Mouse (Mus musculus) intestine, embryonic 14.5 days (tissue): ENCODE results near the gene Rps6ka5. TPM values are rescaled to one million over a fixed set of nuclear protein-coding genes. Genes with fewer than 3 reads are reported as not detected.

Source experiments
- ATAC-seq: fragments of 200-750 bp; cut with Nextera tagmentation; replicated peaks from 2 replicates; pipeline ENCODE4 v1.8.0; 2017; ENCODE audit warnings: low read depth, moderate number of reproducible peaks, moderate TSS enrichment, moderate library complexity; ENCODE audit not compliant: low FRiP score, low TSS enrichment
- DNase-seq: peaks from one replicate; pipeline ENCODE4 v3.0.0-alpha.2; 2018; ENCODE audit warnings: low spot score
- H3K27ac ChIP-seq: fragments of 300-500 bp; sonication (generic); 2 replicates; pipeline ENCODE4 v1.5.1; 2014; ENCODE audit warnings: low read depth, mild to moderate bottlenecking, control low read depth
- H3K27me3 ChIP-seq: fragments of 300-500 bp; sonication (generic); replicated peaks from 2 replicates; pipeline ENCODE4 v1.6.1; 2014; ENCODE audit warnings: low read length, control low read depth; ENCODE audit not compliant: control insufficient read depth, insufficient read depth
- H3K36me3 ChIP-seq: fragments of 300-500 bp; sonication (generic); 2 replicates; pipeline ENCODE4 v1.6.1; 2014; ENCODE audit warnings: low read length, control low read depth; ENCODE audit not compliant: control insufficient read depth, insufficient read depth
- H3K4me1 ChIP-seq: fragments of 300-500 bp; sonication (generic); replicated peaks from 2 replicates; pipeline ENCODE4 v1.6.1; 2014; ENCODE audit warnings: low read length, control low read depth, mixed read lengths; ENCODE audit not compliant: control insufficient read depth, insufficient read depth
- H3K4me2 ChIP-seq: fragments of 300-500 bp; sonication (generic); 2 replicates; pipeline ENCODE4 v1.6.1; 2014; ENCODE audit warnings: low read length
- H3K4me3 ChIP-seq: fragments of 300-500 bp; sonication (generic); 2 replicates; pipeline ENCODE4 v1.5.1; 2014; ENCODE audit warnings: low read depth, low read length, control low read depth, mixed read lengths
- H3K9ac ChIP-seq: fragments of 300-500 bp; sonication (generic); 2 replicates; pipeline ENCODE4 v1.6.1; 2014; ENCODE audit warnings: mild to moderate bottlenecking, low read length
- H3K9me3 ChIP-seq: fragments of 300-500 bp; sonication (generic); 2 replicates; pipeline ENCODE4 v1.6.1; 2016; ENCODE audit warnings: low read length, control low read depth; ENCODE audit not compliant: control insufficient read depth
- WGBS: fragments of 180-500 bp; shearing (Covaris S2); extraction: QIAGEN DNeasy Blood & Tissue Kit; methylation state at CpG from one replicate; pipeline ENCODE4 v1.1.7; 2014; 5-methylcytosine and 5-hydroxymethylcytosine counted together
- polyA plus RNA-seq: library from polyadenylated mRNA; unstranded; fragments of >200 nt; fragmentation: Nextera tagmentation; extraction: Ambion mirVana; gene quantifications from 2 replicates; pipeline ENCODE4 v1.2.1, GENCODE M21; 2014

The Rps6ka5 gene
- polyA plus RNA-seq, 1 experiment from 2014 or later = 3.2 TPM

GRCm38 (mm10) chr12:100520794-100521186 is 206.0 kb downstream of the Rps6ka5 start, which contains the start of gene Ttc7b:
Gene Ttc7b (minus strand): TSS chr12:100520826.
- peak; percentile 74 for DNase-seq

GRCm38 (mm10) chr12:100520077-100520793 is 206.5 kb downstream of the Rps6ka5 start:
- Histone ChIP-seq H3K9ac (peak overlapping the region; percentile 93), H3K9me3 (no peaks in the 10 kb centered on the region), H3K4me3 (peak overlapping the region; percentile 86), H3K27ac (peak overlapping the region; percentile 71), H3K27me3 (no peaks in the 10 kb centered on the region), H3K4me2 (peak overlapping the region; percentile 71), H3K36me3 (no peaks in the 10 kb centered on the region), H3K4me1 (peaks cover 12% of the 10 kb centered on the region; the same call in 1 of the 2 replicates)
- WGBS = under 1% methylated on average over 73 of the region's 76 CpGs
- ATAC-seq = peak; percentile 70
- DNase-seq = peak; percentile 81

More at GRCm38 (mm10) chr12:100520794-100521186, 206.0 kb downstream of the Rps6ka5 start, which contains the start of gene Ttc7b:
- Histone ChIP-seq H3K9ac (peak within 1 kb of the TSS; percentile 93), H3K9me3 (no peaks in the 10 kb centered on the region), H3K27me3 (no peaks in the 10 kb centered on the region), H3K36me3 (no peaks in the 10 kb centered on the region), H3K27ac (peak within 1 kb of the TSS; percentile 71), H3K4me1 (peaks cover 12% of the 10 kb centered on the region; the same call in 1 of the 2 replicates), H3K4me3 (peak within 1 kb of the TSS; percentile 86), H3K4me2 (peak within 1 kb of the TSS; percentile 71)
- 1% methylated on average over 33 of the region's 42 CpGs for WGBS
- ATAC-seq = peak; percentile 81

- H3K4me2 ChIP-seq = peak overlapping the region; percentile 71
- ATAC-seq (peak; percentile 17; the same call in 1 of the 2 replicates), DNase-seq (peak; percentile 58)
- WGBS = 52% methylated on average over 7 of the region's 7 CpGs
- no peaks in the 10 kb centered on the region for H3K27me3 ChIP-seq
- H3K9ac ChIP-seq = peak overlapping the region; percentile 93
- peak overlapping the region; percentile 71; the same call in 1 of the 2 replicates for H3K27ac ChIP-seq
- H3K4me3 ChIP-seq = peak overlapping the region; percentile 86
- no peaks in the 10 kb centered on the region for H3K36me3 ChIP-seq
- no peaks in the 10 kb centered on the region for H3K9me3 ChIP-seq
- peaks cover 12% of the 10 kb centered on the region; the same call in 1 of the 2 replicates for H3K4me1 ChIP-seq
Observed at GRCm38 (mm10) chr12:100519684-100520076, 207.1 kb downstream of the Rps6ka5 start.

- no peaks in the 10 kb centered on the region for H3K36me3 ChIP-seq
- DNase-seq = no peak
- H3K9me3 ChIP-seq = no peaks in the 10 kb centered on the region
Observed at GRCm38 (mm10) chr12:100517371-100517770, 209.4 kb downstream of the Rps6ka5 start.

GRCm38 (mm10) chr12:100516161-100516838 is 210.5 kb downstream of the Rps6ka5 start:
- H3K9ac ChIP-seq = no peak overlapping the region
- DNase-seq = no peak
- H3K4me1 ChIP-seq = peaks cover 12% of the 10 kb centered on the region; the same call in 1 of the 2 replicates
- WGBS = 95% methylated on average over 1 of the region's 1 CpGs
- ATAC-seq = no peak
- no peak overlapping the region for H3K4me3 ChIP-seq
- no peaks in the 10 kb centered on the region for H3K36me3 ChIP-seq
- H3K27ac ChIP-seq = no peak overlapping the region
- no peaks in the 10 kb centered on the region for H3K9me3 ChIP-seq
- no peak overlapping the region for H3K4me2 ChIP-seq
- H3K27me3 ChIP-seq = no peaks in the 10 kb centered on the region

More at GRCm38 (mm10) chr12:100517371-100517770, 209.4 kb downstream of the Rps6ka5 start:
- Histone ChIP-seq H3K27me3 (no peaks in the 10 kb centered on the region), H3K27ac (no peak overlapping the region), H3K4me1 (peaks cover 12% of the 10 kb centered on the region; the same call in 1 of the 2 replicates), H3K4me2 (no peak overlapping the region), H3K9ac (no peak overlapping the region), H3K4me3 (no peak overlapping the region)
- 78% methylated on average over 9 of the region's 9 CpGs for WGBS
- ATAC-seq = no peak

GRCm38 (mm10) chr12:100515493-100515892 is 211.3 kb downstream of the Rps6ka5 start:
- Histone ChIP-seq H3K9ac (no peak overlapping the region), H3K9me3 (no peaks in the 10 kb centered on the region), H3K4me1 (peaks cover 12% of the 10 kb centered on the region; the same call in 1 of the 2 replicates), H3K27me3 (no peaks in the 10 kb centered on the region), H3K4me2 (no peak overlapping the region), H3K36me3 (no peaks in the 10 kb centered on the region; the same call in 1 of the 2 replicates), H3K27ac (no peak overlapping the region), H3K4me3 (no peak overlapping the region)
- WGBS = 92% methylated on average over 4 of the region's 4 CpGs
- ATAC-seq = no peak
- no peak for DNase-seq

- Histone ChIP-seq H3K36me3 (no peaks in the 10 kb centered on the region; the same call in 1 of the 2 replicates), H3K4me2 (no peak overlapping the region), H3K27ac (no peak overlapping the region), H3K9me3 (no peaks in the 10 kb centered on the region), H3K4me1 (peaks cover 8% of the 10 kb centered on the region; the same call in 1 of the 2 replicates), H3K27me3 (no peaks in the 10 kb centered on the region), H3K4me3 (no peak overlapping the region), H3K9ac (no peak overlapping the region)
- WGBS = 70% methylated on average over 1 of the region's 1 CpGs
- ATAC-seq (no peak), DNase-seq (no peak)
Observed at GRCm38 (mm10) chr12:100514611-100515010, 212.2 kb downstream of the Rps6ka5 start.

GRCm38 (mm10) chr12:100513131-100513530 is 213.7 kb downstream of the Rps6ka5 start:
- Histone ChIP-seq H3K9me3 (no peaks in the 10 kb centered on the region), H3K4me3 (no peak overlapping the region), H3K9ac (no peak overlapping the region), H3K27ac (no peak overlapping the region), H3K36me3 (no peaks in the 10 kb centered on the region; the same call in 1 of the 2 replicates), H3K27me3 (no peaks in the 10 kb centered on the region), H3K4me1 (peaks cover 4% of the 10 kb centered on the region; the same call in 1 of the 2 replicates), H3K4me2 (no peak overlapping the region)
- 86% methylated on average over 5 of the region's 5 CpGs for WGBS
- ATAC-seq (no peak), DNase-seq (no peak)
